In genomic region chr8:66094152-66094551, GRCm38 (mm10) we compare ENCODE assay signal across 18 mouse cellular contexts.
"Had no signal": no experiment of that assay in that cellular context is flagged by ENCODE, and none has a peak within 500 bp of the region (broad histone marks: within the 10 kb centered on the region; RNA-seq: fewer than 3 reads in every experiment).

No protein-coding gene starts in this region.

- H3K36me3 ChIP-seq: limb, embryonic 13.5 days; liver, embryonic 13.5 days; midbrain, embryonic 12.5 days; midbrain, embryonic 15.5 days; neural tube, embryonic 12.5 days; neural tube, embryonic 15.5 days had no signal

- H3K27me3 ChIP-seq: limb, embryonic 13.5 days; liver, embryonic 13.5 days; midbrain, embryonic 12.5 days; midbrain, embryonic 15.5 days; neural tube, embryonic 12.5 days; neural tube, embryonic 15.5 days had no signal

- H3K4me1 ChIP-seq: limb, embryonic 13.5 days; liver, embryonic 13.5 days; midbrain, embryonic 12.5 days; midbrain, embryonic 15.5 days; neural tube, embryonic 12.5 days; neural tube, embryonic 15.5 days had no signal

- H3K4me3 ChIP-seq: layer of hippocampus, adult 2 months; limb, embryonic 13.5 days; liver, embryonic 13.5 days; midbrain, embryonic 12.5 days; midbrain, embryonic 15.5 days; neural tube, embryonic 12.5 days; neural tube, embryonic 15.5 days had no signal

- H3K4me2 ChIP-seq: limb, embryonic 13.5 days; liver, embryonic 13.5 days; midbrain, embryonic 12.5 days; midbrain, embryonic 15.5 days; neural tube, embryonic 12.5 days; neural tube, embryonic 15.5 days had no signal

- H3K27ac ChIP-seq: kidney, postnatal 0 days; layer of hippocampus, adult 2 months; limb, embryonic 13.5 days; liver, embryonic 13.5 days; midbrain, embryonic 12.5 days; midbrain, embryonic 15.5 days; neural tube, embryonic 12.5 days; neural tube, embryonic 15.5 days had no signal

- ATAC-seq: intestine, postnatal 0 days; midbrain, embryonic 15.5 days had no signal

- H3K9ac ChIP-seq: limb, embryonic 13.5 days; liver, embryonic 13.5 days; midbrain, embryonic 12.5 days; midbrain, embryonic 15.5 days; neural tube, embryonic 12.5 days; neural tube, embryonic 15.5 days had no signal

- DNase-seq: kidney, adult 2 months; kidney, postnatal 25 days; liver, embryonic 13.5 days; lung, adult 2 months; lung, postnatal 14 days; lung, postnatal 4 days; right cerebral cortex, postnatal 25 days; thymus, adult 2 months; thymus, postnatal 14 days; thymus, postnatal 4 days had no signal

- H3K9me3 ChIP-seq: limb, embryonic 13.5 days; liver, embryonic 13.5 days; midbrain, embryonic 12.5 days; midbrain, embryonic 15.5 days; neural tube, embryonic 12.5 days; neural tube, embryonic 15.5 days had no signal
